Mouse (Mus musculus): ENCODE data around the gene Prok1. TPM values are rescaled to one million over a fixed set of nuclear protein-coding genes. Genes with fewer than 3 reads are reported as not detected.

Gene Prok1
- total and polyA plus RNA-seq, 2 experiments from 2014 or later: 0.15 TPM; not detected in 1

- 12% methylated on average over 3 of the region's 3 CpGs for WGBS
- ATAC-seq: peak; percentile 87
- Histone ChIP-seq H3K4me3 (ENCODE audit: low read depth, low read length) (no peak overlapping the region), H3K36me3 (ENCODE audit: insufficient read depth) (no peaks in the 10 kb centered on the region), H3K9ac (no peak overlapping the region), H3K27ac (ENCODE audit: low read depth, low read length) (no peak overlapping the region), H3K4me2 (ENCODE audit: low read depth) (no peak overlapping the region), H3K27me3 (ENCODE audit: insufficient read depth, low read length) (no peaks in the 10 kb centered on the region; the same call in 1 of the 2 replicates), H3K9me3 (ENCODE audit: low read length) (no peaks in the 10 kb centered on the region), H3K4me1 (ENCODE audit: insufficient read depth) (no peaks in the 10 kb centered on the region; the same call in 1 of the 2 replicates)
- DNase-seq: peak; percentile 84
- TF ChIP-seq CTCF (IDR thresholded peaks at IDR 0.05; ENCODE audit: low read depth): peak; percentile 95
These were observed 34.3 kb upstream of the Prok1 start for GRCm38 (mm10) chr3:107273820-107274219.

DNA sequence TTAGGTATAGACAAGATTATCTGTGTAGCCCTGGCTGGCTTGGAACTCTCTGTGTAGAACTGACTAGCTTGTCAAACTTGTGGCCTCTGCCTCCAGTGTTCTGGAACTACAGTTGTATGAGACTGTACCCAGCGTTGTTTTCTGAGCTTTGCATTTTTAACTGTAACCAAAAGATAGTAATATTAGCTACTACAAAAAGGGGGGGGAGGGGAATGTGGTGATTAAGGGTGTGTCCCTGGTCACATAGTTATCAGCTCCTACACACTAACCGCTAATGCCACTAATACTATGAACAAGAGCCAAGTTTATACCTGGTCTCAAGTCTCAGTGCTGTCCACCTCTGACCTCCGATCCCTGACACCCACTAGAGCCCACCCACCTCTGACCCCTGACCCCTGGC lies 32.9 kb upstream of the Prok1 start:
- Histone ChIP-seq H3K9me3 (ENCODE audit: low read length) (no peaks in the 10 kb centered on the region), H3K27ac (ENCODE audit: low read depth, low read length) (no peak overlapping the region), H3K4me1 (ENCODE audit: insufficient read depth) (no peaks in the 10 kb centered on the region), H3K4me3 (ENCODE audit: low read depth, low read length) (no peak overlapping the region), H3K36me3 (ENCODE audit: insufficient read depth) (no peaks in the 10 kb centered on the region), H3K9ac (no peak overlapping the region), H3K4me2 (ENCODE audit: low read depth) (no peak overlapping the region), H3K27me3 (ENCODE audit: insufficient read depth, low read length) (no peaks in the 10 kb centered on the region; the same call in 1 of the 2 replicates)
- DNase-seq (no peak), ATAC-seq (no peak)
- TF ChIP-seq CTCF (IDR thresholded peaks at IDR 0.05; ENCODE audit: low read depth): no peak
- WGBS: 95% methylated on average over 3 of the region's 3 CpGs

- no peak for DNase-seq
- no peak overlapping the region for H3K4me3 ChIP-seq (ENCODE audit: low read depth, low read length)
- no peak overlapping the region for H3K9ac ChIP-seq
- H3K36me3 ChIP-seq (ENCODE audit: insufficient read depth): no peaks in the 10 kb centered on the region
- H3K27ac ChIP-seq (ENCODE audit: low read depth, low read length): no peak overlapping the region
- H3K4me1 ChIP-seq (ENCODE audit: insufficient read depth): no peaks in the 10 kb centered on the region
- 64% methylated on average over 2 of the region's 2 CpGs for WGBS
- H3K27me3 ChIP-seq (ENCODE audit: insufficient read depth, low read length): no peaks in the 10 kb centered on the region
- H3K9me3 ChIP-seq (ENCODE audit: low read length): no peaks in the 10 kb centered on the region
- ATAC-seq: no peak
- no peak overlapping the region for H3K4me2 ChIP-seq (ENCODE audit: low read depth)
- TF ChIP-seq CTCF (IDR thresholded peaks at IDR 0.05; ENCODE audit: low read depth): no peak
These were observed 27.4 kb upstream of the Prok1 start for GRCm38 (mm10) chr3:107266814-107267345.

GRCm38 (mm10) chr3:107261851-107262165 lies 22.3 kb upstream of the Prok1 start:
- H3K27me3 ChIP-seq (ENCODE audit: insufficient read depth, low read length): no peaks in the 10 kb centered on the region

GRCm38 (mm10) chr3:107260956-107261850 lies 21.7 kb upstream of the Prok1 start:
- H3K4me1 ChIP-seq (ENCODE audit: insufficient read depth): peaks cover 4% of the 10 kb centered on the region; the same call in 1 of the 2 replicates
- H3K9ac ChIP-seq: no peak overlapping the region

More at GRCm38 (mm10) chr3:107261851-107262165, 22.3 kb upstream of the Prok1 start:
- 21% methylated on average over 7 of the region's 7 CpGs for WGBS
- Histone ChIP-seq H3K9ac (no peak overlapping the region), H3K4me1 (ENCODE audit: insufficient read depth) (peaks cover 4% of the 10 kb centered on the region; the same call in 1 of the 2 replicates), H3K36me3 (ENCODE audit: insufficient read depth) (no peaks in the 10 kb centered on the region), H3K4me2 (ENCODE audit: low read depth) (no peak overlapping the region), H3K9me3 (ENCODE audit: low read length) (no peaks in the 10 kb centered on the region), H3K27ac (ENCODE audit: low read depth, low read length) (no peak overlapping the region), H3K4me3 (ENCODE audit: low read depth, low read length) (no peak overlapping the region)
- TF ChIP-seq CTCF (IDR thresholded peaks at IDR 0.05; ENCODE audit: low read depth): no peak
- no peak for DNase-seq
- ATAC-seq: no peak

GRCm38 (mm10) chr3:107257924-107258323 lies 18.4 kb upstream of the Prok1 start:
- H3K36me3 ChIP-seq (ENCODE audit: insufficient read depth): no peaks in the 10 kb centered on the region
- 43% methylated on average over 5 of the region's 5 CpGs for WGBS
- H3K27ac ChIP-seq (ENCODE audit: low read depth, low read length): peak overlapping the region; percentile 47
- H3K4me1 ChIP-seq (ENCODE audit: insufficient read depth): peaks cover 4% of the 10 kb centered on the region; the same call in 1 of the 2 replicates
- H3K4me3 ChIP-seq (ENCODE audit: low read depth, low read length): no peak overlapping the region
- no peak overlapping the region for H3K9ac ChIP-seq
- no peaks in the 10 kb centered on the region for H3K9me3 ChIP-seq (ENCODE audit: low read length)
- H3K27me3 ChIP-seq (ENCODE audit: insufficient read depth, low read length): no peaks in the 10 kb centered on the region
- peak; percentile 49 for DNase-seq
- ATAC-seq: peak; percentile 72
- H3K4me2 ChIP-seq (ENCODE audit: low read depth): no peak overlapping the region
- no peak for TF ChIP-seq CTCF (IDR thresholded peaks at IDR 0.05; ENCODE audit: low read depth)

More at GRCm38 (mm10) chr3:107260956-107261850, 21.7 kb upstream of the Prok1 start:
- ATAC-seq: peak; percentile 59
- no peak overlapping the region for H3K4me2 ChIP-seq (ENCODE audit: low read depth)
- no peaks in the 10 kb centered on the region for H3K36me3 ChIP-seq (ENCODE audit: insufficient read depth)
- 36% methylated on average over 8 of the region's 8 CpGs for WGBS
- H3K9me3 ChIP-seq (ENCODE audit: low read length): no peaks in the 10 kb centered on the region
- no peak overlapping the region for H3K4me3 ChIP-seq (ENCODE audit: low read depth, low read length)
- H3K27ac ChIP-seq (ENCODE audit: low read depth, low read length): peak overlapping the region; percentile 29; the same call in 1 of the 2 replicates
- DNase-seq: peak; percentile 17
- no peak for TF ChIP-seq CTCF (IDR thresholded peaks at IDR 0.05; ENCODE audit: low read depth)
- no peaks in the 10 kb centered on the region for H3K27me3 ChIP-seq (ENCODE audit: insufficient read depth, low read length)

DNA sequence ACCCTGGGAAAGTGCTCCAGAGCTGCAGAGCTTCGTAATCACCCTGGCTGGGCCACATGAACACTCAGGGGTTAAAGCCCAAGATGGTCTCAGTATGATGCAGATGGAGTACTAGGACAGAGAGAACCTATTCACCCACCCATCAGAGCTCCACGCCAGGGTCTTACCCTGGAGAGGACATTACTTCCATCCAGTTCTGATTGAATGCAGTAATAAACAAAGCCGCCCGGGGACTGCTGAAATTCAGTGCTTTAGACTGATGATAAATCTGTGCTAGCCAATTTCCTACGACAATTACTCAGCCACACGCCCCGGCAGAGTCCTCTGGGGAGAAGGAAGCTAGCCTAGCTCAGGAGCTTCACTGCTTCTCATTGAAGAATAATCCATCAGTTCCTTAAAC lies 17.2 kb upstream of the Prok1 start:
- 69% methylated on average over 7 of the region's 7 CpGs for WGBS
- ATAC-seq: no peak
- peaks cover 4% of the 10 kb centered on the region; the same call in 1 of the 2 replicates for H3K4me1 ChIP-seq (ENCODE audit: insufficient read depth)
- no peak overlapping the region for H3K4me2 ChIP-seq (ENCODE audit: low read depth)
- H3K4me3 ChIP-seq (ENCODE audit: low read depth, low read length): no peak overlapping the region
- TF ChIP-seq CTCF (IDR thresholded peaks at IDR 0.05; ENCODE audit: low read depth): no peak
- no peak for DNase-seq
- no peaks in the 10 kb centered on the region for H3K9me3 ChIP-seq (ENCODE audit: low read length)
- H3K27ac ChIP-seq (ENCODE audit: low read depth, low read length): no peak overlapping the region
- H3K9ac ChIP-seq: no peak overlapping the region
- no peaks in the 10 kb centered on the region for H3K27me3 ChIP-seq (ENCODE audit: insufficient read depth, low read length)
- no peaks in the 10 kb centered on the region for H3K36me3 ChIP-seq (ENCODE audit: insufficient read depth)

Measured in forebrain, postnatal 0 days (tissue).